Mouse (Mus musculus): ENCODE measurements around the gene Stoml2. TPM values are rescaled to one million over a fixed set of nuclear protein-coding genes. Genes with fewer than 3 reads are reported as not detected.

Gene Stoml2
- total RNA-seq (2021), result 100 to 1,000 TPM; 227 to 252 TPM
- 192 and 291 TPM in 2 replicates for polyA plus RNA-seq (2012; rRNA removed)
- long read RNA-seq, transcript Stoml2-201 (10 exons, 1,874 nt), result major isoform, 212 of 234 reads
- long read RNA-seq, partial matches to known transcripts, result 5 of 234 reads
- long read RNA-seq, other reads (novel, unspliced or antisense), result 16 of 234 reads

DNA sequence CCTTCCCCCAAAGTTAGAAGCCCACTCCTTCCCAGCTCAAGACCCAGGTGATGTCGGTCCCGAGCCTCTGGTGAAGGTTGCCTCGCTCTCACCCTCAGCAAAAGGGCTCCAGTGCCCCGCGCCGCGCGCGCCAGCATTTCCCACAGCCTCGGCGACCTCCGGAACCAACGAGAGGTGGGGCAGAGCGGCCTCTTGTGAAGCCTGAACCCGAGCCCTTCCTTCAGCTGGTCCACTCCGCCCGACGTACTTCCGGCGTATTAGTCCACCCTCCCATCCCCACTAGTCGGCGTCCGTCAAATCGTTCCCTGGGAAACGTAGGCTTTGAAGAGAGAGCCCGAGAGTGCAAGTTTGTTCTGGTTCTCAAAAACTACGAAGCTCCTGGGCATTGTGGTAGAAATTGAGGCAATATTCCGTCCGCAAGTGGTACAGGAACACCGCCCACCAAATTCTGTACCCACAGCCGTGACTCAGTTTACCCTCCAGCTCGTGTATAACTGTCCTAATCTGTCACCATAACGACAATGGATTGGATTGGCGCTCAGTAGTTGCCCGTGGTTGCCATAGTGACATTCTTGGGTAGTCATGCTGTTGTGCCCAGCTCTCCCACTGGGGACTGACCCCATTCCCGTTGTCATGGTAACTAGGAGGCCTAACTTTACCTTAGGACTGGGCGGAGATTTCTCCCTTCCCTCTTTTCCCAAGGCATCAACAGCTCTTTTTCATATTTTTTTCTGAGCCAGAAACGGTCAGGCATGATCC lies at the start of gene Stoml2:
Gene Stoml2, minus strand, starts transcription at position 474 of the 759 bp plus-strand sequence.
- DNase-seq, result peak; percentile 94

DNA sequence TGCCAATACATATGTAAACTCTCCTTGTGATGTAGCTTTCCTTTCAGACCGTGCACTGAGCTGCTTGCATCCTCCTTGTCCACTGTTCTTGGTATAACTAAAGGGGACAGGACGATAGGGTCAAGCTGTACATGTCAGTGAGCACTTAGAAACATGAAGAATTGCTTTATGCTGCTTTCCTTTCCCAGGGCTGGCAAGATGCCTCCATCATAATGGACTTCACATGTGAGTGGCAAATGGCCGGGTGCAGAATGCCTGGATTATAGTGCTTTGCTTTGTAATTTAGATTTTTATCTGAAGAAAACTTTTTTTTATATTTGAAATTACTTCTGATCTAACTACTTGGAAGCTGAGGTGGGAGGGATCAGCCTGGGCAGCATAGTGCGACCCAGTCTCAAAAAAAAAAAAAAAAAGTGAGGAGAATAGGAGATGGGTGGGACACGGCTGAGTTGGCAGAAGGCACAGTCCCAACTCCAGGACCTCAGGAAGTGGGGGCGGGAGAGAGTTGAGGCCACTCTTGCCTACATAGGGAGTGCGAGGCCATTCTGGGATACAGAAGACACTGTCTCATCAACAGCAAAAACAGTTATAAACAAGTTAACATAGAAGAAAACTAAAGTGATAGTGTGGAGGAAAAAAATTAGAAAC lies 46.7 kb upstream of the Stoml2 start:
- DNase-seq, result no peak

DNA sequence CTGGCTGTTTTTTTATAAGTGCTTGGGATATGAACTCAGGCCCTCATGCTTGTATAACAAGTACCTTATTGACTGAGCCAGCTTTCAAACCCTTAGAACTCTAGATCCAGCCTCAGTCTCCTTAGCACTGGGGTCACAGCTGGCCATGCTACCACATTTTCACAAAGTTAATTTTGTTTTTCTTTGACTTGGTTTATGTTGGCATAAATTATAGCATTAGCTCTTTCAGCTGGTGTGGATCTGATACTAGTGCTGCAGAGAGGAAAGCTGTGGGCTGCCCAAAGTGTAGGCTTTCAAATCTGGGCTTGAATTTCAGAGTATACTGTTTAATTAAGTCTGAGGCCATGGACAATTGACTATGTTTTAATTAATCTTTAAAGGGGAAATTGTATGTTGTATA lies 43.4 kb upstream of the Stoml2 start:
- no peak for DNase-seq

DNA sequence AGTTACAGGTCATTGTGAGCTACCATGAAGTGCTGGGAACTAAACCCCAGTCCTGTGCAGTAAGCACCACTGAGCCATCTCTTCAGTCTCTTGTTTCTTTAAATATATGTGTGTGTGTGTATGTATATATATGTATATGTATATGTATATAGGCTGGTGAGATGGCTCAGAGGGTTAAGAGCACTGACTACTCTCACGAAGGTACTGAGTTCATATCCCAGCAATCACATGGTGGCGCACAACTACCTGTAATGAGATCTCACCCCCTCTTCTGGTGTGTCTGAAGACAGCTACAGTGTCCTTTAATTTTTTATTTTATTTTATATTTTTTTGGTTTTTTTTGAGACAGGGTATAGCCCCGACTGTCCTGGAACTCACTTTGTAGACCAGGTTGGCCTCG lies 34.0 kb upstream of the Stoml2 start:
- no peak for DNase-seq

DNA sequence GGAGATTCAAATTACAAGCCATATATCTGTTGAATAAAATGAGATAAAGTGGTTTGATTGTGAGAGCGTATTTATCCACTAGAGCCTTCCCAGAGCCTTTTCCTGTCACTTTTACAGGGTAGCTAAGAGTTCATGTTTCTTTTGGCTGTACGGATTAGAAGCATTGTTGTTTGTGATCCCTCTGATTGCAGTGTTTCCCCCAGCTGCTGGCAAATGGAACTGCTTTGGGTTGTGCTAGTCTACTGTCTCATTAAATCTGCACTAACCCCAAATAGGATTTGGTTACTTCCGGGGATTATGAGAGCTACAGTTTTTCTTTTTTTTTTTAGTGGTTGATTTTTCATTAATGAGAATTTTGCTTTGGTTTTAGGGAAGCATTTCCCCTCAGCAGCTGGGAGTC lies 28.8 kb upstream of the Stoml2 start:
- DNase-seq, result no peak

DNA sequence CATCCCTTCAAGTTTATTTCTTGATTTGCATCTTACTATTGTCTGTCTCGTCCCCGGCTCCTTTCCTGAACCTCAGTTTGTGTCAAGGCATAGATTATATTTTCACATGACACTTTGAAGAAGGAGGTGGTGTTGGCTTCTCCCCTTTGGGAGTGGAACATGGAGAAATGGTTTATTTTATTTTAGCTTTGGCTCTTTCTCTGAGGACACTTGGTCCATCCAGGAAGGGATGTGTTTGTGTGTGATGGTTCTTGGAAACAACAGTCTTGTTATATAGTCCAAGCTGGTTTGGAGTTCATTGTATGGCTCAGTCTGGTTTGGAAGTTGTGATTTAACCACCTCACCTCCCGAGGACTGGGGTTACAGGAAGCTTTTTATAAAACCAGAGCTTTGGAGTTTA lies 28.2 kb upstream of the Stoml2 start:
- DNase-seq, result no peak

DNA sequence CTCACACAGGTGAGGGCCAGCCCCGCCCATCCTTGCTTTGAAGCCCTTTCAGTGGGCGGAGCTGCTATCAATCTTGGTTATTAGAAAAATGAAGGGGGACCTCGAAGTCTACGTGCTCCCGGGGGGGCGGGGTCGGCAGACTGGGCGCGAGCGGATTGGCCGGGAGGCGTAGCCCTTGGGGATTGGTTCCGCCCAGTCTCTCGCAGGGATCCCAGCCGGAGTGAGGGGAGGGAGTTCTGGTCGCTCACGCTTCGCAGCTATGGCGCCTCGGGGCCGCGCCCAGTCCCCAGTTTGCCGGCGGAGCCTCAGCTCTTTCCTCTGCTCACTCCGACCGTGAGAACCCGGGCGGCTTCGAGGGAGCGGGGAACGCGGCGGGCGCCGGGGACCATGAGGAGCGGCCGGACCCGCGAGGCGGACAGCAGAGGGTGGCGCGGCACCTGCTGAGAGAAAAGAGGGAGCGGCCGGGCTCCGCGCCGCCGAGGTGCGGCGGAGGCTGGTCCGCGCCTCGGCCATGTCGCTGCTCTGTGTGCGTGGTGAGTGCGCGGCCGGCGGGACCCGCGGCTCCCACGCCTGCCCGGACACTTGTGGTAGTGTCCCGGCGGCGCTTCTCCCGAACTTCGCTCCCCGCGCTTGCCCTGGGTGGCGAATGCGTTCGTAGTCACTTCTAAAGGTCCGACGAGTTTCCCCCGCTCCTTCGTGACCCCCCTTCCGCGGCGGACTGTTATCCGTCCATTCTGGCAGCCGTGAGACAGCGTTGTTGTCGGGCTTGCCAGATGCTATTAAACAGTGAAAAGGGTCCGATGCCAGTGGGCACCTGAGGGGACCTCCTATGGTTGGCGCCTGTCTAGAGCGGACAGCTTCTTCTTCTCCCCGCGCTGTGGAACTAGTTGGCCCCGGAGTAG lies 27.5 kb upstream of the Stoml2 start, which contains the start of gene Unc13b:
Gene Unc13b, plus strand, starts transcription at position 201 of the 902 bp plus-strand sequence.
- peak; percentile 98 for DNase-seq

DNA sequence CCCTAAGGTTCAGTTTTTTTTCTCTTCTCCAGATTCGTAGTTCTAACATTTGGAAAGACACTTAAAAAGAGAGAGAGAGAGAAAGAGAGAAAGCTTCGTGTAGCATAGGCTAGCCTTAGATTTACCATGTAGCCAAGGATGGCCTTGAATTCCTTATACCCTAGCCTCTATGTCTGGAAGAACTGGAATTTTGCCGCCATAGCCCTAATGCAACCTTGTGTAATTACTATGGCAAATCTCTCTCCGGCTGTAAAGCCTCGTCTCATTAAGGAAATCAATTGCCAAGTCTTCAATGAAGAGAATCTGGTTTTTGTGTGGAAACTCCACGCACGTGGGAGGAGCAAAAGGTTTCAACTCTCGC lies 26.9 kb upstream of the Stoml2 start:
- no peak for DNase-seq

DNA sequence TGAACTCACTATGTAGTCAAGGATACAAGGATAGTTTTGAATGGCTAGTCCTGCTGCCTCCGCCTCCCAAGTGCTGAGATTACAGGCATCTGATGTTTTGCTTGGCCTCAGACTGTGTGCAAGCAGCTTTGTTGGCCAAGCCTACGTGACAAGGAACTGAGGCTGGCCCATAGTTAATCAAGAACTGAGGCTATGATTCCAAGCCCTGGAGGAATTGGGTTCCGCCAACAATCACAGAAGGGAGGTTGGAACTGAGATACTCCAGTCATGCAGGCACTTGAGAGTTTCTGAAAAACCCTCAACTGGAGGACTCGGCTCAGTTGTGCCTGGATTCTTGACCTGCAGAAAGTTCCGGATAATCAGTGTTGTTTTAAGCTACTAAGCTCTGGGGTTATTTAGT lies 26.1 kb upstream of the Stoml2 start:
- DNase-seq, result no peak

DNA sequence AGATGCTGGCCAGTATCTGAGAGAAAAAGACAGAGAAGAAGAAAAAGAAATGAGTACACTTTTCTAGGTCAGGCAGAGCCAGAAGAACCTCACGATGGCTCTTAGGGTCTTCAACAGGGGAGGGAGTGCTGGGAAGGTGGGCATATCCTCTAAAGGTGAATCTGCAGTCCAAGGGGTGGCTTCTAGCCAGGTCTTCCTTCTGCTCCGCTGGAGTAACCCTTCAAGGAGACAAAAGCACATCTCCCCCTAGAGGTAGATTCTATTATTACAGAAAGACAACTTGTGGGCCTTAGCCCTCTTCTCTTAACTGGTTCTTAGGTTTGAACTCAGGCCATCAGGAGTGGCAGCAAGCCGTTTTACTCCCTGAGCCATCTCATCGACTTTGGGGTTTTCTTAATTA lies 21.1 kb upstream of the Stoml2 start:
- no peak for DNase-seq

DNA sequence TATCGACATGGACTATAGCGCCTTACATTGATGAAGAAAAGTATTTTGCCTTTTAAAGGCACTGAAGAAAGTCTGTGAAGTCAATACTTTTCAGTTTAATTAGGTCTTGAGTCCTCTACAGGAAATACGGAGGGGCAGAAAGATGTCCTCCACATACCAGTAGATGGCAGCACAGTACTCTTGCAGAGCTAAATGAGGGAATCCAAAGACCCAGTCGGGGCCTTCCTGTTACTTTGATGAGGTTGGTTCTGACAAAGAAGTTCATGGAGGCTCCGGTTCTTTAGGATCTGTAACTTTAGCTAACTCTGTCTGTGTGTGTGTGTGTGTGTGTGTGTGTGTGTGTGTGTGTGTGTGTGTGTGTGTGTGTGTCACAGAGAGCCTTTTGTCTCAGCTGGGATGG lies 15.7 kb upstream of the Stoml2 start:
- DNase-seq, result peak; percentile 77

DNA sequence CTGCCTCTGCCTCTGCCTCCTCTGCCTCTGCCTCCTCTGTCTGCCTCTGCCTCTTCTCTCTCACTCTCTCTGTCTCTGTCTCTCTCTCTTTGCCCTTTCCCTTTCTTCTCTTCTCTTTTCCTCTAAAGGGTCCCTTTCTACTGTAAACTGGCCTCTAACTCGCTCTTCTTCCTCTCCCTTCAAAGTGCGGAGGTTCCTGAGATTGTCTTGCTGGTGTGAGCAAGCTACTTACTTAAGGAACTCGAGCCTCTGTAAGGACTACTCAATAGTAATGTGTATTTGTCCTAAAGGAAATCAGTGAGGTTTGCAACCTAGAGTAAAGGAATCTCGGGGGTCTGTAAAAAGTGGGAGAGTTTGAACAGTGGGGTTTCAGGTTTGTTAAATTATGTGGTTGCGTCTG lies 15.1 kb upstream of the Stoml2 start:
- DNase-seq, result no peak

DNA sequence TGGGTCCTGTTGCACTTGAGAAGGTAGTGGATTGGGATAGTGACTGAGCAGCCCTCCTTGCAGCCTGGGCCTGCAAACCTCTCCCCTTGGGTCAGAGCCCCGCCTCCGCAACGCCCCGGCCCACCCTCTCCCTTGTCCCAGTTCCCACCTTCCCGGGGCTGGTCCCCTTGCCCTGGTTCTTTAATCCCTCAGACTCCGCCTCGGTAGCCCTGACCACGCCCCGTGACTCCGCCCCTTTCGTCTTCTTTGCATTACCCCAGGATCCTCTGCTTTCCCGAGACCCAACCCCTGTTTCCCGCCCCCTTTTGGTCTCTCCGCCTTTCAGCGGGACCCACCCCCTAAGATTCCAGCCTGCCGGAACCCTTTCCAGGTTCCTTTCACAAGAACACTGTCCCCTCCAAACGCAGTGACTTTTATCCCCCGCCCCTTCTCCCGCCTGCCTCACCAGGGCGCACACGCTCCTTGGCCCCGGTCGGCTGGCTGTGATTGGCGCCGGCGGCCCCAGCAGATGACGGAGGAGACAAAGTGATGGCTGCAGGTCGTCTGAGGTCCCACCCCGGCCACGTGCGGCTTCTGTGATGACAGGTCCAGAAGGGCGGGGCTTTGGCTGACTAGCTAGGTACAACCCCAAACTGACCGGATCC lies 14.3 kb upstream of the Stoml2 start, which contains the start of gene Fam214b:
Gene Fam214b, minus strand, starts transcription at position 562 of the 644 bp plus-strand sequence.
- peak; percentile 99 for DNase-seq

DNA sequence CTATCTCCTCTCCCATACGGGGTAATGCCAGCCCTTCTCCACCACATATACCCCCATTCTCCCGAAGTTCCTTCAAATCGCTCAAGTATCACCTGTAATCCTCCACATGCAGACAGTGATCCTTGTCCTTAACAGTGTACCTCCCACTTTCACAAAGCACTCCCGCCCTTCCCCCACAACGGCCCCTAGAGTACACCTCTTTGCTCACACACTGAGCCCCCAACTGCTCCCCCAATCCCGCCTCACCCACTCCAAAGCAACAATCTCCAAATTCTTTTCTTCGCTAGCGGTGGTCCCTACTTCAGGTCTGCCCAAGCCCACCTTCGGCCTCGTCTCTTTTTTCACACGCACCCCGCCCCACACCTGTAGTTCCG lies 13.8 kb upstream of the Stoml2 start:
- DNase-seq, result no peak

DNA sequence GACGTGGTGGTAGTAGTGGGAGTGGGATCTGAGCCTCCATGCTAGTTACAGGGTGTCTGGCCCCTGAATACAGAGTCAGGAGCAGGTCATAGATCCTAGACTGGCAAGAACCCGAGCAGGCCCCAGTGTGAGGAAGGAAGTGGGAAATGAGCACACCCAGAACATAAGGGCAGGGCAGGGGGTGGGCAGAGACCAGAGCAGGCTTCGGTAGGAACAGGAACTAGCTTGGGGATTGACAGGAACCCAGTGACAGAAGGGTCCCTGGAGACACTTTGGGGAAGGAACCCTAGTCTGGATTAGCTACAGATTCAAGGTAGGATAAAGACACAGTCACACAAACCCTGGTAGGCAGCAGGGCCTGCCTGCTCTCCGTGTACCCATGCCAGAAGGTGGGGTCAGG lies 13.2 kb upstream of the Stoml2 start:
- peak; percentile 52 for DNase-seq

DNA sequence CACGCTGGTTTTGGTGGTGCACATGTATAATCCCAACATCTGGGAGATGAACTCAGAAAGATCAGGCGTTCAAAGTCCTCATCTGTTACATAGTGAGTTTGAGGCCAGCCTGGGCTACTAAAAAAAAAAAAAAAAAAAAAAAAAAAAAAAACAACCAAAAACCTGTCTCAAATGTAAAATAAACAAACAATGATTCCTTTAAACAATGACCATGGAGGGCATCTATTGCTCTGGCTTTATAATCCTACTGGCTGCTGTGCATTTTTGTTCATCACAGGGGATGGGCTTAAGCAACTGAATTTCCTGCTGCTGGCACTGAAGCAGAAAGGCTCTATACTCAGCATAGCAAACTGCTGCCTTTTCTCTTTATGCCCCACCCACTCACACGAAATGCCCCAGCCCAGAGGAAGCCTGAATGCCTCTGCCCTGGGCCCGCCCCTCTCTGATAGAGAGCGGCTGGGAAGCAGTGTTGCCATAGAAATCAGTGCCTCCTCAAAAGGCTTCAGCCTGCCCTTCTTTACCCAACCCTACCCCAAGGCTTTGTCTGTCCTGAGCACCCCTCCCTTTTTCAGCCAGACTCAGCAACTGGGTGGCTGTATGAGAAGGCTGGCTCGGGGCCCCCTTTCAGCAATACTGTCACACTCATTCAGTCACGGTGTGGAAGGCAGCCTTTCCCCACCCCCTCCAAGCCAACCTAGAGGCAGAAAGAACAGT lies 12.3 kb upstream of the Stoml2 start:
- peak; percentile 86 for DNase-seq

DNA sequence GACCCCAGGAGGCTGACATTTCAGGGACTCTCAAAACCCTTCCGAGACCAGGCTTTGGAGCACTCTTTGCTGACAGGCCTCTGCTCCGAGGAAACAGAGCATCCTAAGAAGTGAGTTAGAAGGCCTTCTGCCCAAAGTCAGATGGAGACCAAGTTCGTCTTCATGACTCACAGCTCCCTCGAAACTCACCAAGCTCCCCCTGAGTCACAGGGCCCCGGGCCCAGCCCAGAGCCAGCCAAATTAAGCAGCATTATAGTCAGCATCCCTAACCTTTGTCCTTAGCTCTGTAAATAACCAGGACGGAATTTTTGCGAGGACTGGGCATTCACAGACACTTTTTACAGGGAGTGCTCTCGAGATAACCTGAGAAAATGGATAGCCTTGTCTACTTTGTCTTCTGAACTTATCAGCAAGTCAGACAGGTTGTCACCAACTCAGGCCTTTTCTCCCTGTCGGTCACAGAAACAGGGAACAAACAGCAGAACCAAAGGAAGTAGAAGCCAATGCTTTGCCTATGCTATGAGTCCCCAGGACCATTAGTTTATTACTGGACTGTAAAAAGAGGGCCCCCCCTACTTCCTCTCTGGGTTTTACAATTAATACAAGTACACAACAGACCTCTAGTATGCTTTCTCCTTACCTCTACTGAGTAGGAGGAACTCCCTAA lies 9.5 kb upstream of the Stoml2 start:
- DNase-seq, result peak; percentile 79

DNA sequence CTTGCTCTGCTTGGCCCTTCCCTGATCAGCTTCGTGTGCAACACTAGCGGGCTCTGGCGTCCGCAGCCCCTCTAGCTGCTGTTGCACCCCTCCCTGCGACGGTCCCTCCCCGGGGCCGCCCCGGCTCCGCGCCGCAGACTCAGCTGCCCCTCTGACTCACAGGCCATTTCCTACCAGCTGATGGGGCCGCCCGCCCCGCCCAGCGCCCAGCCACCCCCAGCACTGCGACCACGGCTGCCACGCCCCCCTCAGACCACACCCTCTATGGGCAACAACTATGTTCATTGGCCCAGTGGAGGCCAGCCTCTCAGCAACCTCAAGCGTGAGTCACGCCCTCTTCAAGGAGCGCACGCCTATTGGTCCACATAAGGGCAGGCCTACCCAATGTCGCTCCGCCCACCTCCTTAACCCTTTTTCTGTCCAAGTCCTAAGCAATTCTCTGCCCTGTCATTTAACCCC lies 8.6 kb upstream of the Stoml2 start:
- DNase-seq, result peak; percentile 98

DNA sequence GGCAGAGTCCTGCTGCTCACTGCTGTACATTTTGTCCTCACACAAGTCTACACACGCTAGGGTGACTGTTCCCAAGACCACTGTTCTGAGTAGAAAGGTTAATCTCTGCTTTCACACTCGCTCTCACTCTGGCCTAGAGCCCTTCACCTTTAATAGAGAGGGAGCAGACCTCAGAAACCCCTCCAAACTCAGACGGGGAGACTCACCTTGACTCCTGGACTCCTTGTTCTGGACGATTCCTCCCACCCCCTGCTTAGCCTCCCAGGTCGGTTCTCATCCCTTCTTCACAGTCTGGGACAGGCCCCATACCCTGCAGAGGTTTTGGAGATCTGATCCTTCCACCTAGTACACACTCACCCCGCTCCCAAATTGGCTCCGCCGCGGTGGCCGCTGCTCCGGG lies 8.1 kb upstream of the Stoml2 start:
- no peak for DNase-seq
